Mouse (Mus musculus): ENCODE data around the gene Kif17.

DNA sequence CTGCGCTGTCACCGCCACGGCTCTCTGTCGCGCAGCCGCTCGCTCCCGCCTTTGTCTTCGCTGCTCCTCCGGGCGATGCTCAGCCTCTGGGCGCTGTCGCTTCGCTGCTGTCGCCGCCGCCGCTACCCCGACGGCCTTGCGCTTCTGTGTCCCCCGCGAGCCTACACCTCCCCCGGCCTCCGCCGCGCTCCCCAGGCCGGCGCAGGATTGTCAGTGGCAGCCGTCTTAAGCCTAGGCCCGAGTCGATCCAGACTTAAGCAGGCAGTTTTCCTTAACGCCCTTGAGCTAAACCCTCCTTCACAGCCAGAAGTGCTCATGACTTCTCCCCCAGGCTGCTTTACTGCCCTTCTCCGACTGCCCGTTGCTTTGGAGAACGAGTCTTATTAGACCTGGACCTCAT, 32.8 kb upstream of the Kif17 start:
- TF ChIP-seq CTCF (IDR thresholded peaks at IDR 0.05) = no peak
- no peak for TF ChIP-seq EP300 (IDR thresholded peaks at IDR 0.05)

Measured in lung, postnatal 0 days (tissue).